Comparison of ENCODE assay signal across 12 mouse cellular contexts in the genomic region with DNA sequence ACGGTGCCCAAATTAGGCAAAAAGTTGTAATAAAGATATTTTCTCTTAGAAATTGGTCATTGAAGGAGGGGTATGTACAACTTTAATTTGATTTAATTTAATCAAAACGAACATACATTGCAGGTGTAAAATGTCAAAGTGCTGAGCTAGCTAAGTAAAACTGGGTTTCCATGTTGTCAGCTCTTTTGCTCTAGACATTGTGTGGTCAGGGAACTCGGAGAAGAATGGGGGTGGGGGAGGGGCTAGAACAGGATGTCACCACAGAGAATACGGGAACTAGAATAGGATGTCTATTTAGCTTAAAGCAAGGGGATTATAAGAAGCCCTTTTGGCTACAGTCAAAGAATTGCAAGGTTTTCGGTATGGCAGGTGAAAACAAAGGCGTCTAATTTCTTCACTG. TPM values are rescaled to one million over a fixed set of nuclear protein-coding genes. Genes with fewer than 3 reads are reported as not detected.
A peak's percentile ranks its signal among the peaks of the same experiment; 100 is the strongest.
DNase-seq lines count a peak whose midpoint lies in the region; ATAC-seq lines count a peak whose summit lies in the region.
"Had no signal": no experiment of that assay in that cellular context is flagged by ENCODE, and none has a peak within 500 bp of the region (broad histone marks: within the 10 kb centered on the region; RNA-seq: fewer than 3 reads in every experiment).

No protein-coding gene starts in this region.

- H3K27me3 ChIP-seq in liver, embryonic 12.5 days (replicated peaks), result no peaks in the 10 kb centered on the region
- no peaks in the 10 kb centered on the region for H3K27me3 ChIP-seq in hindbrain, embryonic 11.5 days (ENCODE audit: control insufficient read depth, insufficient read depth, low read length)
- H3K27me3 ChIP-seq: forebrain, embryonic 13.5 days had no signal

- ATAC-seq in liver, embryonic 12.5 days, result no peak
- no peak for ATAC-seq in hindbrain, embryonic 11.5 days (ENCODE audit: low FRiP score)
- ATAC-seq: forebrain, embryonic 13.5 days had no signal

- H3K36me3 ChIP-seq in liver, embryonic 12.5 days, result no peaks in the 10 kb centered on the region
- no peaks in the 10 kb centered on the region for H3K36me3 ChIP-seq in hindbrain, embryonic 11.5 days (ENCODE audit: control insufficient read depth, insufficient read depth, low read length)

- WGBS in liver, embryonic 12.5 days (ENCODE audit: insufficient replicate concordance), result 33% methylated on average over 6 of the region's 6 CpGs
- WGBS in hindbrain, embryonic 11.5 days, result 63% methylated on average over 6 of the region's 6 CpGs

- H3K4me3 ChIP-seq in liver, embryonic 12.5 days, result no peak overlapping the region
- no peak overlapping the region for H3K4me3 ChIP-seq in hindbrain, embryonic 11.5 days (ENCODE audit: low read depth, low read length)
- H3K4me3 ChIP-seq: forebrain, embryonic 13.5 days had no signal

- H3K4me2 ChIP-seq in liver, embryonic 12.5 days, result no peak overlapping the region
- no peak overlapping the region for H3K4me2 ChIP-seq in hindbrain, embryonic 11.5 days (replicated peaks; ENCODE audit: low read depth, low read length)
- H3K4me2 ChIP-seq: forebrain, embryonic 13.5 days had no signal

- no peaks in the 10 kb centered on the region for H3K4me1 ChIP-seq in liver, embryonic 12.5 days
- H3K4me1 ChIP-seq in hindbrain, embryonic 11.5 days (replicated peaks; ENCODE audit: control insufficient read depth, insufficient read depth, low read length), result 0 out of 2 replicates have a peak, but pooled peaks cover 2% of the 10 kb centered on the region

- no peak overlapping the region for H3K27ac ChIP-seq in liver, embryonic 12.5 days
- H3K27ac ChIP-seq in hindbrain, embryonic 11.5 days (ENCODE audit: low read depth, low read length), result no peak overlapping the region
- H3K27ac ChIP-seq: forebrain, embryonic 13.5 days had no signal

- H3K9me3 ChIP-seq in liver, embryonic 12.5 days (replicated peaks), result no peaks in the 10 kb centered on the region
- no peaks in the 10 kb centered on the region for H3K9me3 ChIP-seq in hindbrain, embryonic 11.5 days (ENCODE audit: control insufficient read depth, low read length)
- H3K9me3 ChIP-seq: forebrain, embryonic 13.5 days had no signal

- H3K9ac ChIP-seq in liver, embryonic 12.5 days, result no peak overlapping the region
- H3K9ac ChIP-seq in hindbrain, embryonic 11.5 days (ENCODE audit: low read depth, low read length), result no peak overlapping the region
- H3K9ac ChIP-seq: forebrain, embryonic 13.5 days had no signal

- DNase-seq in liver, result peak; percentile 41
- DNase-seq in R1 (ENCODE audit: low read depth, low spot score), result peak; percentile 32
- peak; percentile 27 for DNase-seq in hindbrain, embryonic 11.5 days (ENCODE audit: low spot score)
- DNase-seq in retina, embryonic 14.5 days (ENCODE audit: low spot score), result peak; percentile 37
- DNase-seq in kidney, postnatal 25 days, result no peak
- no peak for DNase-seq in embryo, embryonic 9.5 days (ENCODE audit: extremely low spot score)
- DNase-seq: lung, postnatal 14 days; thymus, postnatal 4 days had no signal

RNA-seq across cellular contexts. Expression of a gene that starts 38.2 kb away (rescaled TPM):
- not detected in 2 replicates for polyA plus RNA-seq in liver, embryonic 12.5 days (2016; fragmentation: Nextera tagmentation; extraction: Ambion mirVana)
- polyA plus RNA-seq in hindbrain, embryonic 11.5 days (2014; fragmentation: Nextera tagmentation; extraction: Ambion mirVana), result not detected in 2 replicates
- polyA plus RNA-seq: embryonic facial prominence, embryonic 11.5 days; forebrain, embryonic 13.5 days; intestine, embryonic 14.5 days had no signal

Comparison
In these comparisons a context has a peak if more than half of its experiments do, and no peak if none do; other contexts are left out.
1. DNase-seq: peak in liver (single experiment), R1 (single experiment), hindbrain, embryonic 11.5 days (single experiment) and retina, embryonic 14.5 days (single experiment); none in kidney, postnatal 25 days (0 of 2) and embryo, embryonic 9.5 days (single experiment).